ENCODE assay signal across 10 mouse cellular contexts in genomic region chr11:86050430-86051280, GRCm38 (mm10).
A peak's percentile ranks its signal among the peaks of the same experiment; 100 is the strongest.
DNase-seq lines count a peak whose midpoint lies in the region; ATAC-seq lines count a peak whose summit lies in the region.
"Had no signal": no experiment of that assay in that cellular context is flagged by ENCODE, and none has a peak within 500 bp of the region (broad histone marks: within the 10 kb centered on the region; RNA-seq: fewer than 3 reads in every experiment).

No protein-coding gene starts in this region.

- H3K9me3 ChIP-seq in limb, embryonic 12.5 days = no peaks in the 10 kb centered on the region

- H3K9ac ChIP-seq in limb, embryonic 12.5 days (replicated peaks) = no peak overlapping the region

- intact Hi-C loops in gastrocnemius, postnatal 14 days (cut with DNase I; ENCODE audit: low total_unique reads) = no loop called here
- intact Hi-C loops in left cerebral cortex, postnatal 10 days (cut with DNase I) = no loop called here

- H3K4me3 ChIP-seq in limb, embryonic 12.5 days (replicated peaks) = no peak overlapping the region

- no peaks in the 10 kb centered on the region for H3K27me3 ChIP-seq in limb, embryonic 12.5 days

- H3K4me1 ChIP-seq in limb, embryonic 12.5 days (replicated peaks) = peaks cover 6% of the 10 kb centered on the region

- H3K27ac ChIP-seq in limb, embryonic 12.5 days = peak overlapping the region; percentile 66; the same call in 1 of the 2 replicates

- no peak for ATAC-seq in limb, embryonic 12.5 days (ENCODE audit: insufficient number of reproducible peaks, insufficient read depth, low FRiP score, low TSS enrichment, low read depth)

- WGBS in limb, embryonic 12.5 days = 66% methylated on average over 8 of the region's 8 CpGs

- no peaks in the 10 kb centered on the region for H3K36me3 ChIP-seq in limb, embryonic 12.5 days

- H3K4me2 ChIP-seq in limb, embryonic 12.5 days = peak overlapping the region; percentile 2; the same call in 1 of the 2 replicates

- peak; percentile 26 for DNase-seq in gastrocnemius, postnatal 25 days
- DNase-seq in gastrocnemius, postnatal 14 days = no peak
- DNase-seq in 416B (ENCODE audit: low read depth) = peak; percentile 18
- peak; percentile 41 to 42 for DNase-seq in adrenal gland, postnatal 36 days
- DNase-seq in neural tube, embryonic 10.5 days (ENCODE audit: extremely low spot score, low spot score) = no peak
- no peak for DNase-seq in layer of hippocampus, postnatal 10 days (ENCODE audit: low spot score in 2 of 2)
- DNase-seq in left cerebral cortex, postnatal 10 days (ENCODE audit: extremely low spot score in 1 of 2, low spot score in 2 of 2) = no peak
- DNase-seq: cerebellum, adult 18-20 months; kidney, postnatal 14 days had no signal

Comparison
In these comparisons a context has a peak if more than half of its experiments do, and no peak if none do; other contexts are left out.
1. DNase-seq: peak in gastrocnemius, postnatal 25 days (single experiment), 416B (single experiment) and adrenal gland, postnatal 36 days (2 of 2); none in gastrocnemius, postnatal 14 days (single experiment), neural tube, embryonic 10.5 days (single experiment), layer of hippocampus, postnatal 10 days (0 of 2) and left cerebral cortex, postnatal 10 days (0 of 2).